Mouse (Mus musculus) frontal cortex, adult 2 months (tissue): ENCODE data around the gene Ccn6. TPM values are rescaled to one million over a fixed set of nuclear protein-coding genes. Genes with fewer than 3 reads are reported as not detected.

Source experiments
- DNase-seq, 2 experiments: peaks; one replicate each; pipeline ENCODE4 v3.0.0; 2022; ENCODE audit warnings: low spot score in 1 of 2; ENCODE audit errors: extremely low spot score in 1 of 2
- polyA plus RNA-seq: library from polyadenylated mRNA; depleted of rRNA; stranded (reverse); fragments of >200 nt; gene quantifications from 2 replicates; pipeline ENCODE4 v1.2.3, GENCODE M21; 2012

Gene Ccn6
- polyA plus RNA-seq, 1 experiment, result 0.36 TPM

DNA sequence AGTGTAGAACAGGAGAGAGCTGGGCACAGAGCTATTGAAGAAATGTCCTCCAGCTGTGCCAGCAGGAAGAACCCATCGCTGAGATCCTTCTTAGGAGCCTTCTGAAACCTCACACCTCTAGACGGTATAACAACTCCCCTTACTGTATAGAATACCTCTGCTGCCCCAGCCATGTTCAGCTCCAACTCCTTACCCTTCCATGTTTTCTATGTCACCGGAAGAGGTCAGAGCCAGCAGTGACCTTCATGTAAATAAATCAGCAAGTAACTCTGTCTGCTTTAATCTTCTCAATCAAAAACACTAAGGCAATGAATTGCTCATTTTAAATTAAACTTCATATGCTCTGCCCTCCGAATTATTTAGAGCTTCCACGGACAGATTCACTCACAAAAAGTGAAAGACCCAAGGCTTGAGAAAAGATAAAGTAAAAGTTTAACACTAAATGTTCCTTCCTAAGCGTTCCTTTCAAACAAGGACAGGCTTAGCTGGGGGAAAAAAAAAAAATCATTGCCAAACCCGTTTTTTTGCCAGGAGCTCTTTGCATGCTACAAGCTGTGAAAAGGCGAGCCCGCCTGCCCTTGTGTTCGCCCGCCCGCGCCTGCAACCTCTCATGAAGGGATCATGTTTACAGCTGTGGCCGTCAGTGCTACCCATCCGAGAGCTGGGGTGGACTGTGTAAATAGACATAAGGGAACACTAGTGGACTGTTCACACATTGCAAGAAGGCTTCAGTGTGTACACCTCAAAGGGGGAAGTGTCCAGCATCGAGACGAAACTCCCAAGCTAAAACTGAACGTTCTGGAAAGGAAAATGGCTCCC is 719 bp downstream of the Ccn6 start:
- DNase-seq, result no peak

- DNase-seq, result no peak
These were observed 2.2 kb downstream of the Ccn6 start for GRCm38 (mm10) chr10:39161406-39161805.

DNA sequence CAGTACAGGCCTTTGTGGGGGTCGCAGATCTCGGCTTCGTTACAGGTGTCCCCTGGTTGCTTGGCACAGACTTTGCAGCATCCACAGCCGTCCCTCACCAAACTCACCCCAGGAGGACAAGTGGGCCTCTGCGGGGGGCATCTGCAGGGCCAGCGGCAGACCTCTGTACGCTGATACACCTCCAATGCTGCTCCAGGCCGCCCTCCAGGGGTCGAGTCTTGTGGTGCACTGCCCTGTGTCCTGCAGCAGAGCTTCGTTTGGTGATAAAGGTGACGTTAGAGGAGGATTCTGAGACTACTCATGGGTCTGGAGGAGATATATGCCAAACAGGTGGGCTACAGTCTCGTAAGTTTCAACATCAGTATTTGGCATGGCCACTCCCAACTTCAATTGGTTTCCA is 5.3 kb downstream of the Ccn6 start:
- no peak for DNase-seq

GRCm38 (mm10) chr10:39157321-39157720 is 6.3 kb downstream of the Ccn6 start:
- no peak for DNase-seq

DNA sequence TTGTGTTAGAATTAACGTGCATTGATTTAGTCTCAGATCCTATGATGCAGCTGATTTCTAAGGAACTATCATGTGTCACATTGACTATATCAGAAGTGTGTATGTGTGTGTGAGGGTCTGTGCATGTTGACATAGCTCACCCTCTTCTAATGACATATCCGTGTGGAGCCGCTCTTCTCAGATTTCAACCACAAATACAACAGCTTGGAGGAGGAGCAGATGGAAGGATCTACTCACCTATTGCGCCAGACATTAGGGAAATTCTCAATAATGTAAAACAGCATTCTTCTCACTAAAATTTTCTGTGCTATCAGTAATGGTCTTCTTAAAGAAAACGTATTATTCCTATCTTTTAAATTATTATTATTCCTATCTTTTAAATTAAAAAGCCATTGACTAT is 6.9 kb downstream of the Ccn6 start:
- DNase-seq, result no peak

GRCm38 (mm10) chr10:39142216-39142615 is 21.4 kb downstream of the Ccn6 start:
- DNase-seq, result no peak

DNA sequence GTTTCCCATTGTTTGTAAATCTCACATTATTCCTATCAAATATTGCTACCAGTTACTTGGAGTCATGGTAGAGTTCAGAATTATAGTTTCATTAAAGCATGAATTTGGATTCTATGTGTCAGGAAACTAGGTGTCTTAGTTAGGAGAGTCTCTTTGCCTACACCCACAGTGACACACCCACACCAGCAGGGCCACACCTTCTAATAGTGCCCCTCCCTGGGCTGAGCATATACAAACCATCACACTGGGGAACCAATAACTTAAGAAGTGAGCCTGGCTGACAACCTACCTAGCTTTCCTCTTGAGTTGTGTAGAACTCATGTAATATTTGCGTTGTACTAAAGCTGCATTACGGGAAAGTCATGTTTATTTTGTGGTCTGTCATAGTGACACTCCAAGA is 22.2 kb downstream of the Ccn6 start:
- no peak for DNase-seq

DNA sequence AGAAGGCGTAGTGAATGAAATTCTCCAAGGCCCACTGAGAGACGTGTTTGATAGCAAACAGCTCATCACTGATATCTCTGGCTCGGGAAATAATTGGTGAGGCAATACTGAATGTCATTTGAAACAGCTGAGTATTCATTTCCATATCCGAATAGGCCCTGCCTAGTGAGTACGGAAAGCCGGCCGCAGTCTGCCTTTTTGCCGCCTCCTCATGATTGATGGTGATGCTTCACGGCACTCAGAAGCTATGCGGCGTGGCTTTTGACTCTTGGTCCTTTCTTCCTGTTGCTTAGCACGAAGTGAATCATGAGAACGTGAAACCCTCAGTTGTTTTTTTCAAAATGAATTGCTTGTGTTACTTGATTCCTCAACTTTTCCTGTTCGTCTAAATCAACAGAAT is 22.8 kb downstream of the Ccn6 start:
- DNase-seq, result no peak

DNA sequence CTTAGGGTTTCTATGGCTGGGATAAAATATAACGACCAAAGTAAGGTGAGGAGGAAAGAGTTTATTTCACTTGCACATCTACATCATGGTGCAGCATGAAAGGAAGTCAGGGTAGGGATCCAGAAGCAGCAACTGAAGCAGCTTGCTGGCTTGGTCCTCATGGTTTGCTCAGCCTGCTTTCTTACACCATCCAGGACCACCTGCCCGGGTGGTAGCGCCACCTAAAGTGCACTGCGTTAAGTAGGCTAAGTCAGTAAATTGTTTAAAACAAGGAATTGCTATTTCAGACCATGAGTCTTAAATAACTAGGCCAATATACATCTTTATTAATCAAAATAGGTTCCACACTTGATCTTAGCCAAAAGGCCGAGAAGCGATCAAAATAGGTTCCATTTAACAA is 24.8 kb downstream of the Ccn6 start:
- DNase-seq, result no peak

GRCm38 (mm10) chr10:39137766-39138165 is 25.8 kb downstream of the Ccn6 start:
- DNase-seq, result no peak

- DNase-seq, result peak; percentile 95 to 96
These were observed 29.9 kb downstream of the Ccn6 start, which contains the start of the genes Fam229b and Tube1 for GRCm38 (mm10) chr10:39133462-39134310. Gene Fam229b (minus strand): TSS chr10:39133914. Gene Tube1 (plus strand): TSS chr10:39133976.

DNA sequence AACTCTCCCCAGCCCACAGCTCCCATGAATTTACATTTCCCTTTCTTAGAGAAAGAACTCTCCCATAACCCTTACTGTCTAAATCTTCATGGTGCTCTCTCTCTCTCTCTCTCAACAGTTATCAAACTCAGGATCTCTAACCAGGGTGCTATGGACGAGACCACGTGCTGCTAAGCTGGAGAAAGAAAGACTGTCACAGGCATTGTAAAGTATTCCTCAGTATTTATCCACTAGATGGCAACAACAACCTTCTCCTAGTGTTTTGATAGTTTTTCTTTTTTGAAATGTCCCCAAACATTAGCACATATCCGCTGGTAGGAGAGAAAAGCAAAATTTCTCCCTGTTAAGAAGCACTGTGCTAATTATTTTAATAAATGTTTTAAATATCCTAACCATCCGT is 42.2 kb downstream of the Ccn6 start:
- DNase-seq, result no peak

- DNase-seq, result no peak
These were observed 54.1 kb downstream of the Ccn6 start for GRCm38 (mm10) chr10:39109489-39109874.

GRCm38 (mm10) chr10:39108837-39109488 is 54.6 kb downstream of the Ccn6 start:
- DNase-seq, result no peak

DNA sequence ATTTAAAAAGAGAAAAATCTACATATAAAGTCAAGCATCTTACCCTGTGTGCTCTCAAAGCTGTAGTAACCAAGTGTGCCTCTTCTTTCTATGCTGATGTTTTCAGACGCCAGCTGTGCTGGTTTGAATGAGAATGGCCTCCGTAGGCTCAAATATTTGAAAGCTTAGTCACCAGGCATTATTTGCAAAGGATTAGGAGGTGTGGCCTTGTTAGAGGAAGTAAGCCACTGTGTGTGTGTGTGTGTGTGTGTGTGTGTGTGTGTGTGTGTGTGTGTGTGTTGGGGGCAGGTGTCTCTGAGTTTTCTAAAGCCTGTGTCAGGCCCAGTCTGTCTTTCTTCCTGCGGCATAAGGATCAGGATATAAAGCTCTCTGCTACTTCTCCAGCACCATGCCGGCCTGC is 56.7 kb downstream of the Ccn6 start:
- DNase-seq, result no peak

DNA sequence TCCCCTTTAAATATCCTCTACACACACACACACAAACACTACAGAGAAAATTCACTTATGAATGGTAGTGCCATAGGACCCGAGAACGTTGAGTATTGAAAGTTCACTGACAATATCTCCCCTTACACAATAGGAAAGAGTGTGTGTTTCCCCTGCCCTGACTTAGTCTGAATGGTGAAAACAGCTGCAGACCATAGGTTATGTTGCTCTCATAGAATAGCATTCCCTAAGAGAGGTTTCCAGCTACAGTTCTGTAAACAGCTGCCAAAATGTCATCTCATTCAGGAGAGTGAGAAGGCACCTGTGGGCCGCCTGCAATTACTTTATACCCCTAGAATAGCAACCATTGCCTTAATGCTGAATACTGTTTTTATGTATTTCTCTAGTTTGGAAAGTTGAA is 57.2 kb downstream of the Ccn6 start:
- DNase-seq, result no peak

DNA sequence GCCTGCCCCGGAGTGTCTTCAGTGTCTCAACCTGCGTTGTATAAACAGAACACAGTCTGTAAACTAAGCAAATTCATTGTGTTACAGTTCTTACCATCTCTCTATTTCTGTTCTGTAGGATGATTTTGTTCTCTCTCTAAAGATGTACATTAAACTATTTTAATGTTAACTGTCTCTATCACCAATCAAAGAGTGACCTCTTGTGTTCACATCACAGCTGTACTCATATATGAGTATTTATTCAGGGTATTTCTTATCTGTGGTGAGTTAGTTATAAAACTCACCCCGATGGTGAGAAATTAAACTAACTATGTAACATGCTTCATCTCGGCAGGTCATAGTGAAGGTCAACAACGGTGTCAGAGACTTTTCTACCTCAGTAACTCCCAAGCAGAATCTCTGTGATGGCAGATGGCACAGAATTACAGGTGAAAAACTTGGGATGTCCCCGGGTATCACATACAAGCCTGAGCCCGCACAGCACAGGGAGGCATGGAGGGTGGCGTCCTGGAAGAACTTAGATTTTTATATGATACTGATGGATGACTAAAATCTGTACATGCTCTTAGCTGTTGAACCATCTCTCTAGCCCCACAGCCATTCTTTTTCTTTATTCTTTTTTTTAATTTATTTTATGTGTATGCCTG is 58.7 kb downstream of the Ccn6 start:
- no peak for DNase-seq
